Mouse (Mus musculus): ENCODE measurements around the gene Efna2.

Efna2 gene

GRCm38 (mm10) chr10:80179068-80180051, at the start of gene Efna2:
Gene Efna2 (plus strand): TSS chr10:80179482.
- Histone ChIP-seq H3K36me3 (ENCODE audit: control insufficient read depth, insufficient read depth, low read length, poor library complexity, severe bottlenecking) (no peaks in the 10 kb centered on the region), H3K27me3 (ENCODE audit: control insufficient read depth, insufficient read depth, low read length, poor library complexity, severe bottlenecking) (no peaks in the 10 kb centered on the region)
- DNase-seq (ENCODE audit: low read depth, low spot score): no peak

GRCm38 (mm10) chr10:80129846-80130245, 49.4 kb upstream of the Efna2 start:
- peaks cover 14% of the 10 kb centered on the region for H3K36me3 ChIP-seq (ENCODE audit: control insufficient read depth, insufficient read depth, low read length, poor library complexity, severe bottlenecking)
- H3K27me3 ChIP-seq (ENCODE audit: control insufficient read depth, insufficient read depth, low read length, poor library complexity, severe bottlenecking): no peaks in the 10 kb centered on the region
- no peak for DNase-seq (ENCODE audit: low read depth, low spot score)

DNA sequence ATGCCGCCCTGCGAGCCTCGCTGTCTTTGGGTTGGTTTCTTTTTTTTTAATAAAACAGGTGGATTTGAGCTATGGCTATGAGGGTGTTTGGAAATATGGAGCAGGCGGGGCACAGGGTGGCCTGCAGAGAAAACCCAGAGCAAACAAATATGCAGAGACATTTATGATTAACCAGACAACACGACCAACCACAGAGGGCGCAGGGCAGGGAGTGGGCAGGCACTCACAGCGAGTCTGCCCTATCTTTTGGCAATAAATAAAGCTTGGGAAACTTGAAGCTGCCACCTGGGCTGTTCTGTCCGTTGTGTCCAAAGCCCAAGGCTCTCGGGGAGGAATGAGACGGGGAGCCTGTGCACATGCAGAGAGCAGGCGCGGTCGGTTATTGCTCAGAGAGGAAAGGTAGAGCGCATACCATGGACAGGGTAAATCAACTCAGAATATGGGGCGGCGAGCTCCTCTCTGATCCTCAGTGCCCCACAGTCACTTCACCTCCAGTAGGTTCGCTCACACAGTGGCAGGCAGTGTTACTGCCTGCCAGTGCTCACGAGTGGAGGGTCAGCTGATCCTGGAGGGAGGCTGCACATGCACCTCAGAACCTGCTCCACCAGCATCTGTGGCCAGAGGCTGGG, 48.8 kb upstream of the Efna2 start:
- Histone ChIP-seq H3K36me3 (ENCODE audit: control insufficient read depth, insufficient read depth, low read length, poor library complexity, severe bottlenecking) (peaks cover 14% of the 10 kb centered on the region), H3K27me3 (ENCODE audit: control insufficient read depth, insufficient read depth, low read length, poor library complexity, severe bottlenecking) (no peaks in the 10 kb centered on the region)
- no peak for DNase-seq (ENCODE audit: low read depth, low spot score)

DNA sequence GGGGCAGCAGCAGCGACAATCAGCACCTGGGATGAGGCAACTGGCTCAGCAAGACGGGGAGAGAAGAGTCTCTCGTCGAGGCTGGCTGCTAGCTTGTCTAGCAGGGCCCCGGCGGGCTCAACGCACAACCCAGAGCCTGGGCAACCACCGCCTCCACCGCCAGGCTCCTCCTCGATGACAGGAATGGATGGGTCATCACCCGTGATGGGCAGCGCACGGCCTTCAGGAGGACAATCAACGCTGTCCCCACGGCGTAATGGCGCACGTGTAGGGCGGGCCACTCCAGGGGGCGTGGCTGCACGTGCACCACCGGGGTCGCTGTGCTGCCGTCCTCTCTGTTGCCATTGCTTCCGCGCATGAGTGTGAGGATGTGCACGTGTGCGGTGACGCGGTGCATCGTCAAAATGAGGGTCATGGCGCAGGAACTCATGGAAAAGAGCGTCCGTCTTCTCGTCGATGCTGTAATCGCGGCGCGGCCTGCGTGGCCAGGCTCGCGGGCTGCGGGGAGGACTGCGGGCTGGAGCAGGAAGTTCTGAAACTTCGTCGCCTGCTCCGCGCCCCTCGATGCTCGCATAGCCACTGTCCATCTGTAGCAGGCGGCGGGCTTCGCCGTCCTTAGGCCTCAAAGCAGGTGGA, 47.8 kb upstream of the Efna2 start:
- no peak for DNase-seq (ENCODE audit: low read depth, low spot score)
- Histone ChIP-seq H3K36me3 (ENCODE audit: control insufficient read depth, insufficient read depth, low read length, poor library complexity, severe bottlenecking) (peaks cover 12% of the 10 kb centered on the region), H3K27me3 (ENCODE audit: control insufficient read depth, insufficient read depth, low read length, poor library complexity, severe bottlenecking) (no peaks in the 10 kb centered on the region)

GRCm38 (mm10) chr10:80131952-80132350, 47.3 kb upstream of the Efna2 start:
- DNase-seq (ENCODE audit: low read depth, low spot score): no peak
- peaks cover 10% of the 10 kb centered on the region for H3K36me3 ChIP-seq (ENCODE audit: control insufficient read depth, insufficient read depth, low read length, poor library complexity, severe bottlenecking)

DNA sequence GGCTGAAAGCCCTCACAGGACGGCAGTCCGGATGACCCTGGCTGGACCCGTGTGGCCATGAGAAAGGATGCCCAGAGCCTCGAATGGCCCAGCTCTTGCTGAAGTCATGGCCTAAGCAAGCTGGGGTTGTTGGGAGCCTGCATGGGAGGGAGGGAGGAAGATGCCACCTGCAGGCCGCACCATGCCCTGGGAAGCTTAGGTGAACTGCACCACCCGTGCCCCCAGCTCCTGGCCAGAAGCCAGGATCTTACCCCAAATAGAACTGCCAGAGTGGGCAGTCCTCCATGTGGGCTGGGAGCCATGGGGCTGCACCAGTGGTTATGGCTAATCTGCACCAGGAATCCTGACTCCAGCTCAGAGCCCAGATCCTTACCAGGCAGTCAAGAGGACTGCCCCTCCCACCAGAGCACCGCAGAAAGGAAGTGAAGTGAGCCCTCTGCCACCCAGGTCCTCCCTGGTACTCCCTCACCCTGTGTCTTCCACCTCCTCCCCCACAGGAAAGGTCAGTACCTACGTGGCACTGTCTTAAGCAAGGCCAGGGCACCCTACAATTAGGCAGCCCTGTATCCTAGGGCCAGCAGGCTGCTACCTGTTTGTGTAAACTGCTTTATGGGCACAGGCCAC, 45.9 kb upstream of the Efna2 start:
- peaks cover 4% of the 10 kb centered on the region for H3K36me3 ChIP-seq (ENCODE audit: control insufficient read depth, insufficient read depth, low read length, poor library complexity, severe bottlenecking)
- DNase-seq (ENCODE audit: low read depth, low spot score): peak; percentile 45

More at GRCm38 (mm10) chr10:80131952-80132350, 47.3 kb upstream of the Efna2 start:
- no peaks in the 10 kb centered on the region for H3K27me3 ChIP-seq (ENCODE audit: control insufficient read depth, insufficient read depth, low read length, poor library complexity, severe bottlenecking)

DNA sequence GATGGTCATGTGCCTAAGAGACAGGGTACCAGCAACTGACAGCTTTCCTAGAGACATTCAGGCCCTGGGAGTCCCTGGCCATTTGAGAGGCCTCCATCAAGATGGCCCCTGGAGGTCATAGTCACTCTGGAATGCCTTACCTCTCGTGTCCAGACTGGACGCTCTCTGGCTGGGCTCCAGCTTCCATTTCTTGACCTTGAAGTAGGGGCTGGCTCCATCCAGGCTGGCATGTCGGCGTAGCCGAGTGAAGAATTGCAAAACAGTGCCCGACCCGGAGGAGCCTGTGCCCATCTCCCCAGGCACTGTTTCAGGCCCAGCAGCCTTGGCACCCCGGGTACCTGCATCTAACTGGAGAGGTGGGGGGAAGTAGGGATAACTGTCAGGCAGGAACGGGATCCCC, 44.9 kb upstream of the Efna2 start:
- H3K36me3 ChIP-seq (ENCODE audit: control insufficient read depth, insufficient read depth, low read length, poor library complexity, severe bottlenecking): peaks cover 4% of the 10 kb centered on the region

More for the DNA sequence above, 45.9 kb upstream of the Efna2 start:
- H3K27me3 ChIP-seq (ENCODE audit: control insufficient read depth, insufficient read depth, low read length, poor library complexity, severe bottlenecking): no peaks in the 10 kb centered on the region

DNA sequence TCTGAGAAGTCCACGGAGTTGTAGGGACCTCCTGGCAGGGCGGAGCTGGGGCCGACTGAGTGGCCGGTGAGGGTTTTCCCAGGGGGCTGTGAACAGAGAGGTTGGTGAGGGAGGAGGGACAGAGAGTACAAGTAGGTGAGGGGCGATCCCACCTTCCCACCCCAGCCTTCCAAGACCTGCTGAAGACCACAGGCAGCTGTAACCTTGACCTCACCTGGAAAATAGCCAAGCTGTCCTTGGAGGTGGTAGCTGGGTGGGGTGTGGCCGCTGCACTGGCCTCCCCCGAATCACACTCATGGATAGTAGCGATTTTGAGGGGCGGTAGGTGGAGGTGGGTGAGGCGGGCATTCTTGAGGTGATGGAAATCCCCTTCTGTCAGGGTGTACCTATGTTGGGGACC, 44.1 kb upstream of the Efna2 start:
- DNase-seq (ENCODE audit: low read depth, low spot score): no peak
- Histone ChIP-seq H3K36me3 (ENCODE audit: control insufficient read depth, insufficient read depth, low read length, poor library complexity, severe bottlenecking) (peaks cover 1% of the 10 kb centered on the region; the same call in 1 of the 2 replicates), H3K27me3 (ENCODE audit: control insufficient read depth, insufficient read depth, low read length, poor library complexity, severe bottlenecking) (no peaks in the 10 kb centered on the region)

More for the DNA sequence above, 44.9 kb upstream of the Efna2 start:
- H3K27me3 ChIP-seq (ENCODE audit: control insufficient read depth, insufficient read depth, low read length, poor library complexity, severe bottlenecking): no peaks in the 10 kb centered on the region
- DNase-seq (ENCODE audit: low read depth, low spot score): no peak

DNA sequence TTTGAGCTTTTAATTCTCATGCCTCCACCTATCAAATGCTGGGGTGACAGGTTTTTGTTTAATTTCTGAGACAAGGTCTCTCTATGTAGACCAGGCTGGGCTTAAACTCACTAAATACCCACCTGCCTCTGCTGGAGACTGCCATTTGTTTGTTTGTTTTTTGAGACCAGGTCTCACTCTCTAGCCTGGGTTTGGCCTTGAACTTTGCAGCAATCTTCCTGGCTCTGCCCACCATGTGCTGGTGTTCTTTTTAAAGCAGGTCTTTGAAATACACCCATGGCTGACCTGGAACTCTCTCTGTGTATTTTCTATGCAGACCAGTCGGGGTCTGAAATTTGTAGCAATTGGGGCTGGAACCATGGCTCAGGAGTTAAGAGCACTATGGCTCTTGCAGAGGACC, 43.6 kb upstream of the Efna2 start:
- H3K27me3 ChIP-seq (ENCODE audit: control insufficient read depth, insufficient read depth, low read length, poor library complexity, severe bottlenecking): no peaks in the 10 kb centered on the region
- DNase-seq (ENCODE audit: low read depth, low spot score): no peak
- peaks cover 1% of the 10 kb centered on the region; the same call in 1 of the 2 replicates for H3K36me3 ChIP-seq (ENCODE audit: control insufficient read depth, insufficient read depth, low read length, poor library complexity, severe bottlenecking)

- no peak for DNase-seq (ENCODE audit: low read depth, low spot score)
- no peaks in the 10 kb centered on the region for H3K27me3 ChIP-seq (ENCODE audit: control insufficient read depth, insufficient read depth, low read length, poor library complexity, severe bottlenecking)
- peaks cover 1% of the 10 kb centered on the region; the same call in 1 of the 2 replicates for H3K36me3 ChIP-seq (ENCODE audit: control insufficient read depth, insufficient read depth, low read length, poor library complexity, severe bottlenecking)
Observed at GRCm38 (mm10) chr10:80136179-80136951, 42.9 kb upstream of the Efna2 start.

GRCm38 (mm10) chr10:80136952-80137625, 42.2 kb upstream of the Efna2 start:
- H3K27me3 ChIP-seq (ENCODE audit: control insufficient read depth, insufficient read depth, low read length, poor library complexity, severe bottlenecking): no peaks in the 10 kb centered on the region
- peak; percentile 38 for DNase-seq (ENCODE audit: low read depth, low spot score)

GRCm38 (mm10) chr10:80137626-80138552, 41.4 kb upstream of the Efna2 start:
- Histone ChIP-seq H3K27me3 (ENCODE audit: control insufficient read depth, insufficient read depth, low read length, poor library complexity, severe bottlenecking) (no peaks in the 10 kb centered on the region), H3K36me3 (ENCODE audit: control insufficient read depth, insufficient read depth, low read length, poor library complexity, severe bottlenecking) (no peaks in the 10 kb centered on the region)
- peak; percentile 52 for DNase-seq (ENCODE audit: low read depth, low spot score)

More at GRCm38 (mm10) chr10:80136952-80137625, 42.2 kb upstream of the Efna2 start:
- H3K36me3 ChIP-seq (ENCODE audit: control insufficient read depth, insufficient read depth, low read length, poor library complexity, severe bottlenecking): peaks cover 1% of the 10 kb centered on the region; the same call in 1 of the 2 replicates
